Mouse (Mus musculus) spleen, postnatal 10 days (tissue): Measurements from ENCODE around the gene Lrguk.
A peak's percentile ranks its signal among the peaks of the same experiment; 100 is the strongest.

Experiments used
- DNase-seq, 2 experiments: peaks; one replicate each; pipeline ENCODE4 v3.0.0; 2021 to 2022; ENCODE audit warnings: low spot score in 2 of 2

Gene Lrguk

DNA sequence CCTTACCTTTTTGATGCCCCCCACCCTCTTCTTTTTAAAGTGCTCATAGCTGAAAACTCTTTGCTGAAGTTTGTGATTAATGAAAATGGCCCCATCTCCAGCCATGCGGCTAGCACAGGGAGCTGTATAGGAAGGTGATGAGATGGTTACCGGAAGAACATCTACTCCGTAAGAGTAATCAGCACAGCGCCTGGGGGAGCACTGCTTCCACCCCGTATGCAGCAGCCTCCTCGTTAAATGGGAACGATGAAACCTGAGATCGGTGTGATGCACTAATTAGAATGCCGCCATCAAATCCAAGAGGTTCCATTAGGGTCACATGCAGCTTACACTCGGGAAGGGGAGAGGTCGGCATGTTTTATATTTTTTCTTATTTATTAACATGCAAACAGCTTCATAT is 113.7 kb downstream of the Lrguk start:
- DNase-seq, result no peak

DNA sequence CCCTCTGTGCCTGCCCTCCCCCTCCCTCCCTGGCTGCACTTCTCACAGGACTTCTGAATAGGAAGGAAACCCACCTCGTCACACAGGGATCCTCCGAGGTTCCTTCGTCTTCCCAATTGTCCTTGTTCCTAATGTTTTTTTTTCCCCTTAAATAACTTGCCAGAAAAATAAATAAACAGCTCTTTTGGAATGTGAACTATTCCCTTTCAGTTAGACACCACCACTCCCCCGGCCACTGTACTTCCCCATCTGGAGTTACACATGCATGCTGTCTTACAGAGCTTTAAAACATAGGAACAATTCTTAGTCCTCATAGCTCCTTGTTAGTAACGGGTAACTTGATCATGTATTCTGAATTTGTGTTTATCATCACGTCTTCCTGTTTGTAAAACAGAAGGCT is 116.8 kb downstream of the Lrguk start:
- no peak for DNase-seq

DNA sequence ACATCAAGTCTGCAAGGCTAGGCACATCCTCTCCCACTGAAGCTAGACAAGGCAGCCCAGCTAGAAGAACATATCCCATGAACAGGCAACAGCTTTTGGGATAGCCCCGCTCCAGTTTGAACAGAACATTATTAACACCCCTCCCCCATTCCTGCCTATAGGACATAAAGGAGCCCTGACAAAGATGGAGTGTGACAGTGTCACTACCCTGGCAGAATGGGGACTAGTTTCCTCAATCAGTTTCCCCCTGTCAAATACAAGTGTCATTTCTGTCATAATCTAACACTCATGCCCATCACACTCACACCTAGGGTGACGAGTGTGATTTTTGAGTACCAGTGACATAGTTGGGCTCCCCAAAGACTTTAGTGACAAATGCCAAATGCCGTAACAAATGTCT is 118.8 kb downstream of the Lrguk start:
- DNase-seq, result no peak

DNA sequence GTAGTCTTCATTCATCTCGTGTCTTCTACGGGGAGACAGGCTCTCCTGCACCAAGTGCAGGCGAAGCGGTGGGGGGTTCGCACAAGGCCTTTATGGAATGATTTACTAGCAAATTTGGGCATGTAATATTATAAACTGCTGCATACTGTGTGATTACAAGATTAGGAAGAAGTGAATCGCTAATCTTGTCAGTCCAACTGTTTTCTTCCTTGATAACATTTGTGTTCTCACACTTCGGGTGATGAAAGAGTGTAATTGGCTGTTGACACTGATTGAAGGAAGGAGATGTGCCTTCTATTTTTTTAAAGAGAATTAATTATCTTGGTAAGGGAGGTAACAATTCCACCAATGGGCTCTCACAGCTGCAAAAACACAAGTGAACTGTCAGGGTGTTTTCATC is 119.4 kb downstream of the Lrguk start:
- DNase-seq, result no peak

DNA sequence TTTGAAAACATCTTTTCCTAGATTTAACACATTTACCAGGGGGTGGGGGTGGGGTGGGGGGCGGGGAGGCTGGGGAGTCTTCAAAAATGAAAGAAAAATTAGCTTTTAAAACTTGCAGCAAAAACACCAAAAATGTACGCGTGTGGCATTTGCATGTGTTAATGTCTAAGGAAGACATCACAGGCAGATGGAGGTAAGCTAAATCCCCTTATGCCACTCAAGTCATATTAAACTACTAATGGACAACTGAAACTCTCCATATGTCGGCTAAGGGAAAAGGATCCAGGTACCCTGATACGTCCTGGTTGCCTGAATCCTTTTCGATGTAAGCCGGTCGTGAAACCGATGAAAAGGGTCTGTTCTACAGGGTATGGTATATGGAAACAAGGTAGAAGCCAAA is 119.8 kb downstream of the Lrguk start:
- no peak for DNase-seq

DNA sequence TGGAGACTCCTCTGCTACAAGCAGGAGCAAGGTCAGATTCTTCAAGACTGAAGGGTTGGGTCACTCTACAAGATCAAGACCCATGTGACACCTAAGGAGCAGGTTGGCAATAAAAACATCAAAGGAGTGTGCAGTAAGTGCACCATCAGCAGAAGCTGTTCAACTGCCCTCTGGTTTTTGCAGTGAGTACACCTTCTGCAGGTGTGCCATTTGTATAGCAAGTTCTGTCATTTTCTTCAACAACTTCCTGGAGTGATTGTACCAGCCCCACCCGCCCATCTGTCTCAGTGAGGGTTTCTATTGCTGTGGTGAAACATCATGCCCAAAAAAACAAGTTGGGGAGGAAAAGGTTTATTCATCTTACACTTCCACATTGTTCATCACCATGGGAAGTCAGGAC is 120.6 kb downstream of the Lrguk start:
- no peak for DNase-seq

DNA sequence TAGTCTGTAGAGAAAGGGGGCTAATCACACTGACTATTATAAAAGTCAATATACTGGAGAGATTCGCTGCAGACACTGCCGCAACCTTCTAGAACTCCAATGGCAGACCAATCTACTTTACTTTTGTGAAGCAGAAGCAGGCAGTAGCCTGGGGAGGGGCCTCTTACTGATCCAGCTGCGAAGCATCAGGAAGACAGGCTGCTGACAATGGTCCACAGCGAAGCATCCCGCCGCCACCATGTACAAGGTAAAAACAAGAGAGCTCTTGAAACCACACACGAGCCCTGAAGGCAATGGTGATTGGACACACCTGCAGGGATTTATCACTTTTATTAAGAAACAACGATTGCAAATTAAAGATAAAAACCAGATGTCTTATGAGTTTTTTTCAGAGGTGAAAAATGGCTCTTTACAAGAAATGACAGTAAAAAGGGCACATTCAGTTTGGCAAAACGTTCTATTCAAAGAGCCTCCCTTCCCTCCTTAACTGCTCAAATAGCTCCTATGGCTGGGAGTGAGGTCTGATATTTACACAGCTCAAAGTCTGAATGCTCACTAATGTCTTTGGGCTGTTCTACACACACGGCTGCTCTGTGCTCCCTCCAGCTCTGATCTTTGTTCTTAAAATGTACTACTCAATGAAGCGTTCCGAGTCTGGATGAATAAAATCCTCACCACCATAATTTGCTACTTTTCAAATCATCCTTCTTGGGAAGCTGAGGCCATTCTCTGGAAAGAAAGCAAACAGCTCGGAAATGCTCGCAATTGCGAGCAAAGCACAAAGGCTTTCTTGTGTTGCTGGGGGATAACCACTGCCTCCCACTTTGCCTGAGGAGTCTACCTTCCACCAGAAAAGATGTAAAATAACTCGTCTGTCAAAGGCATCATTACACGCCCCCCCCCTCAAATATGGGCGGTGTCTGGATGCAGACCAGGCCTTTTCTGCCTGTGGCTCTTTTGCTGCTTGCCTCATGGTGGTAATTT is 124.1 kb downstream of the Lrguk start:
- no peak for DNase-seq

DNA sequence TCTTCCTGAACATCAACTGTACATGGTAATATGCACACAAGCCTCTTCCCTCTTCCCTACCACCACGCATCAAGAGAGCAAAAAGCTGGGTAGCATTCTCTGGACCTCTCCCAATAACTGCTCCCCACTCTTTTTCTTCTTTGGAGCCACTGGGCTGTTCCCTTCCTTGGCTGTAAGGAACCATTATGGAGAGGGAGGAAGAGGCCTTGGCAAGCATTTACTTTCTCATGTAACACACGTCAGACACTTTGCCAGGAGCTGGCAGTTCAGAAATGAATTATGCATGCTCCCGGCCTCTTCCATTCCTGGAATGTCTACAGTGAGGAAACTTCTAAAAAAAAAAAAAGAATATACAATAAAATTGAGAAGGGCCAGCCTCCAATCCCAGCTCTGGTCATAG is 125.0 kb downstream of the Lrguk start:
- no peak for DNase-seq

DNA sequence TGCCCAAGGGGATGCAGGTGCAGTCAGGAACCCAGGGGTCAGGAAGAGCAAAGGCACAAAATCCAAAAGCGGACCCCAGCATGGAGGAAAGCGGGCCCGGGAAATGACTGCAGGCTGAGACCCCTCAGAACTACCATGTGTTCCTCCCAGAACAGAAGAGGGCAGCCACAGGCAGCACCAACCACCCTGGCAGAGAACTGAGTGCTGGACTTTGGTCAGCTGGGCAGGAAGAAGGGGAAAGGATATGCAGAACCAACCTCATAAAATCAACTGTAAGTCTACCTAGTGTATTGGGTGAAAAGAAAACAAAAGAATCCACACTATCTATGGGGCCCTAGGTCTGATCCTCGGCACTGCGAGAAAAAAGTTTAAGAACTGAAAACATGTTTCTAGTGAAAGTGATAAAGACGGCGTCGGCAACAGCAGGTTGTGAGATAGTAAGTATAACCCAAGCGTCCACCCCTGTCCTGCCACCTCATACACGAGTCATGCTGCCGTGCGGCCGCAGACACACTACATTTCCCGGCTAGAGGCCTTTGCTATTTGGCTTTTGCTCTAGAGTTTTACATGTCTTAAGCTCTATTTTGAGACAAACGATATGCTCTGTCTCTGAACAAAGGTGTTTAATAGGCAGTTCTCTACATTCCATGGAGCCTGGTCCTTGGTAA is 126.0 kb downstream of the Lrguk start:
- DNase-seq, result peak in 1 of 2 experiments; percentile 40

DNA sequence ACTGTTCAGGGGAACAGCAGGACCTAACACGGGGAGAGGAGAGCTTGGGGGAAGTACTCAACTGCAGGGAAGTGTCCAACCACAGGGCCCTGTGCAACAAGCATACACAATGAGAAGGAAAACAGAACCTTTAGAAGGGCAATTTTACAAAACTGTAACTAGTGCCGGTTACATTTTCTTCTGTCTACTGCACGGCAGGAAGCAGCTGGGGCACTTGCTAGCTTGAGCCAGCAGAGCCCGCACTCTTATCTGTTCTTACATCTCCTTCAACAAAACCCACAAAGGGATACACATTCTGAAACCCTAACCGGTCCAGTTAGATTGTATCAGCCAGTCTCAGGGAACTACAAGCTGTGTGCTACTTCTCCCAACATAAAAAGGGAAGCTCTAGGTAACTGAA is 126.8 kb downstream of the Lrguk start:
- peak; percentile 38 to 46 for DNase-seq

DNA sequence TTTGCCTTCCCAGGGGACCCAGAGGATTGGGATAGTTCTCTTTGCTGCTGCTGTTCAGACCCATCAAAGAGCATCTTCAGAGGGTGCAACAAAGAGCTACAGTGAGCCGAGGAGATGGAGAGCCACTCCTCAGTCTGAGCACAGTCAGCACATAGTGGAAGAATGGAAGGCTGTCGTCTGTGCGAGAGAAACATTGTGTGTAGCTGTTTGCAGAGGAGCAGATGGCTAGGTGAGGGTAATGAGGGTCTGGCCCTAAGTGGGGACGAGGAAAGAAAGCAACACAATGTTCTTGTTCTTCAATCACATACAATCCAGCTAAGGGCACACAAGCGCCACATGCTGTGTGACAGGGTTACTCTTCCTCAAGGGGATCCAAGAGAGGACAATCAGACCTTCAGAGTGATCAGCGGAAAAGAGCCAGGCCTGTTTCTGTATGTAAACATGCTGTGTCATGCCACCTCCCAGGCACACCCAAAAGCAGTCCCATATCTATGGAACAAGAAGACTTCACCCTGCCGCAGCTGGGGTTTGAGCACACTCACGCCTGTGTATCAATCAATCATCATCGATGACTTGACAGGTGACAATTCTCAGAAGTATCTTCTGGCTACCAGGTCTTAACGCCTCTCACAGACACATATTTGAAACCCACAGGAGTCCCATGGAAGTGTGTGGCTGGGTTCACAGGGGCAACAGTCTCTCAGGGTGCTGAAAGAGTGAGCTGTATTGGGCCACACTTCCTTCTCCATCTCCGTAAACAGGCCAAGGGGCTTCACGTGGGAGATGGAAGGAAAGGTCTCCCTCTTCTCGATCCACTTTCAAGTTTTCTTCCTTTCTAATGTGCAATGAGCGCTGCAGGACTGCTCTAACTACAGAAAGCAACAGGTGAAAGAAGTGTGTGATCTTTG is 127.8 kb downstream of the Lrguk start:
- DNase-seq, result peak; percentile 51 to 73

DNA sequence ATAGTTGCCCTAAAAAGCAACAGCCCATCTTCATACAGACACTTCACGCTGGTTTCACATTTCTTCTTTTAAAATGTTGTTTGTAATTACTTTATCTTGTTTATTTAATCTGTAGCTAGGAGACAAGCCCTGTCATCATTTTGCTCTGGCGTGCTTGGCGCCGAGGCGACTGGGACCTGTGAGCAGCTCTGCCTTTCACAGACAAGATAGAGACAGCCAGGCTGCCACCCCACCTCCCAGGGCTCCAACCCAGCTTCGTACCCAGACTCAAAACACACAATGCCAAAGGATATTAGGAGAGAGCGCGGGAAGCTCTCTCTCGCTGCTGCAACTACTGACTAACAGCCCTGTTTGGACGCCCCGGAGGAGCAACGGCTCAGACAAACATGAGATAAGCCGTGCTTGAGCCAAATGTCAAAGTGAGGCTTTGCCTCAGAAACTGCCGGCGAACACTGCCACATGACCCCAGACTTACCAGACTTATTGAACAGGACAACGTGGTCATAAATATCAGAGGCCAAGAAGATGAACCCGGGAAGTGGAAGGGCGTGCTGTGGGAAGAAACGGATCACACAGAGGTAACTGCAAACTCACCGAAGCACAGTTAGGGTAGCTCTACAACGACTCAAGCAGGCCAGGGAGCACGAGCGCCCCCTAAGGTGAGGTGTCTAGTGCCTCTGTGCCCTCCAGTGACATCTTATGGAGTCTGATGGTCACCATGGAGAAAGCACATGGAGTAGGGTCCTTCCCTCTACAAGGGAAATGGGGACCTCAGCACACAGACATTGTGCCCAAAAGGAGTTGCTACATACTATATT is 131.0 kb downstream of the Lrguk start:
- peak in 1 of 2 experiments; percentile 37 for DNase-seq

DNA sequence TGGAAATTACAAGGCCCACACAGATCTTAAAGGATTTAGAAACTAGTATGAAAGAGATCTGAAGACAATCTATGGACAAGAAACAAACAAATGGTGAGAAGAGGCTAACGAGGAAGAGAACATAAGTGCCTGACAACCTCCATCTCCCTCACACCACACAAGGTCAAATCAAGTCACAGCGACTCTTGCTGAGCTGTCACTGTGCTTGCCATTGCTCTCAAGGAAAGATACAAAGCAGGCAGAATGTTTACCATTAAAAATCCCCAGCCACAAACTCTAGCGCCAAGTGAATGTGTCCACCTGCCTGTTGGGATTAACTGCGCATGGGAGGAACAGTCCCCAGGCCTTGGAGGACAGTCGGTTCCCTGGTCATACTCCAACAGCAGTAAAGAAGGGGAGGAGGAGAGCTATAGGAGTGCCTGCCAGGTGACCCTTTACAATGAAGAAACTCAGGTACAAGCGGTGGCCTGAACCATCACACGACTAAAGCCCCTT is 131.6 kb downstream of the Lrguk start:
- DNase-seq, result no peak

DNA sequence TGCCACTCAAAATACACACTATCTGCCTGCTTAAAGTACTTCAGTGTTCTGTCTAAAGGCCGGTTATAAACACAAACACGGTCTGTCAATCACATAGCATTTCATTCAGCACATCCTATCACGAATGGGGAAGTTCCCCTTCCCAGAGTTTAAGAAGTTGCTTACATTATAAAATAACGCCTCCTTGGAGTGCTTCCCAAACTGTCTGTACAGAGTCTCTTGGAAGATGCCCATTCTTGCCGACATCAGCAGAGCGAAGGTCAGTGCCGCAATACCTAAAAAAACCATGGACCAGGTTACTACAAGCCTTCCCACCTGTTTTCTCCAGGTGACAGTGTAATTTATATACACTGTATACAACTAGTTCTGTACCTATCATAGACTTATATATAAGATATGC is 132.3 kb downstream of the Lrguk start:
- no peak for DNase-seq

DNA sequence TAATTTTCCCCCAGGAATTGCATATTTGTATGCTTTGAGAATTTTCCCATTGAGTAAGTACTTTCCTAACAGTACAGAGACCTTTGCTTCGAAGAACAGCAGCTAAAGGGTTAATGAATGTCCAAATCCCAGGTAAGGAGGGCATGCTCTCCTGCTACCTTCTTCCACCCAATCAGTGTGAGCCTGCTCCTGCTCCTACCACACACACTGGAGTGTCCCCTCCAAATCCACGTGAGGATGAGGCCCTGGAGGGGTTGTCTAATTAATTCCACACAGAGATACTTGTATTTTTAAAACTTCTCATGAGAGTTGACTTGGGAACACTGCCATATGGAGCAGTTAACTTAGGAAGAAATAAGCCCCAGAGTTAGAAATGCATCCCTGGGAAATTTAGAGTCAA is 133.4 kb downstream of the Lrguk start:
- DNase-seq, result no peak

DNA sequence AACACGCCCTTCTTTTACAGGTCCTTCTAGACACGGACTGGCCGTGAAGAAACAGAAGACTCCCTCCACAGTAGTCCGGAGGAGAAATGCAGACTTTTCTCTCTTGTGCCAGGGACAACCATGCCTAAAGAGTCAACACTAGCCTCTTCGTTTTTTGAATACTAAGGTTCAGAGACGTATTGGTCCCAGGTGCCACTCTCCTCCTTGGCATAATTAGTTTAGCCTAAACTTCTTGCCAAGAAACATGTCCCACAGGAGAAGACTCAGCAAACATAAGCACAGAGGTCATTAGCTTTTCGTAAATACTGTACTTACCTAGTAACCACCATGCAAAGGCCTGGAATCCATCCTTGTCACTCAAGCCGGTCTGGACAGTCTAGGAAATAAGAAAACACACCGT is 133.8 kb downstream of the Lrguk start:
- no peak for DNase-seq

DNA sequence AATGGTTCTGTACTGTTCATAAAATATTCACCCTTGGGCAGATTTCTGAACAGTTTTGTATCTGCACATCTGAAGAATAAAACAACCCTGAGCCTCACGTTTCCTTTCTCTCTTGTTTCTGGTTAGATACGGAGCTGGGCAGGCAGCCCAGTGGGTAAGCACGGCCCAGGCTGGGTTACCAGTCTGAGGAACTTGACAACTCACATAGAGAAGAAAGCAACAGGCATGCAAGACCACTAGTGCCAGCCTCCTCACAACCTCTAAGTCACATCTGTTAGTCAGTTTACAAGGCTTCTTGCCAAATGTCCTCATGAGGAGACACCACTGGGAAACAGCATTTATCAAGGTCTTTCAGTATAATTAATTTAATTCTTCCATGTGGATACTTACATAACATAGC is 139.6 kb downstream of the Lrguk start:
- no peak for DNase-seq

DNA sequence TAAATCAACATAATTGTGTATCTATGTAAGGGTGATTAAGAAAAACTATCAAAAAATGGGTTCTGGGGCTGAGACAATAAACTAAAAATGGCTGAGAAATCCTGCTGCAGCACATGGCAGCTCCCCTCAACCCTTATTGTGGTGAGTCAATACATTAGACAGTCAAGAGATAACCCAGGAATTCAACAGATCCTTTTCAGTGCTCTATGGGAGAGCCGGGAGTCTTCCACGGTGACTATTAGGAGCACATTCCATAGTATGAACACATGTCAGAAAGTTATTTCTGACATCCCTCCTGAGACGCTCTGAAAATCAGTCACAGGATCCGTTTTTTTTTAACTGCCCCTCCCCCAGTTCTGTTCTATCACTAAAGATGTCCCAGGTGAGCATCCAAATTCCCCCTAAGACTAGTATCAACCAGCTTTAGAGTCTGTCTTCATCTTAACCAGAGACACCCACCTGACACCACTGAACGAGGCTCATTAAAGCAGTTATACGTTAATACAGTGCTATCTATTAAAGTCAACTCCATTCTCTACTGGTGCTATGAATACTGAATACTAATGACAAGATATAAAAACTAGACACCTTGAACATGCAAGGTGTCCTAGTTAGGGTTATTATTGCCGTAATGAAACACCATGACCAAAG is 141.7 kb downstream of the Lrguk start:
- DNase-seq, result no peak

DNA sequence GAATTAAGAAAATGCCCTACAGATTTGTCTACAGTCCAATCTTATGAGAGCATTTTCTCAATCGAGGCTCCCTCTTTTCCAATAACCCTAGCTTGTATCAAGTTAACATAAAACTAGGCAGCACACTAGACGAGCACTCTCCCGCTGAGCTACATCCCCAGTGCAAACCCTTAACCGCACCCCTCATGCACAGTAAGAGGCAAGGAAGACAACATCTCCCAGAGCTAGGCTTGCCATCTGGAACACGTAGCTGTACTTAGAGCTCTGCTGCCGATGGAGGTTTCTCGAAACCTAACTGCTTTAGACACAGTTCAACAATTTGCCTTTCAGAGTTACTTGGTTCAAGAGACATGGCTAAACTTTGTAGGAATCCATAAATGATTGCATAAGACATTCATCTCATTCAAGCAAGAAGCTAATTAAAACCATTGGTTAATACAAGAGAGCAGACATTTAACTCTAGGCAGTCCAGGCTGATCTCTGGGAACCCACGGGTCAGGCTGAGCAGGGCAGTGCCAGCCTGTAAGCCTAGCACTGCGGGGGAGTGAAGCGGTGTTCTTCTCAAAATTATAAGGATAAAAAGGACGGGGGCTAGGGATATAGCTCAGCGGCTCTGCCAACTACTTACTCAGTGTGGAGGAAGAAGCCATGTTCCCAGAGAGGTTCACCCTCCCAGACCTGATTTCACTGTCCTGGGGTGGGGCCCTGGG is 142.7 kb downstream of the Lrguk start:
- DNase-seq, result no peak

DNA sequence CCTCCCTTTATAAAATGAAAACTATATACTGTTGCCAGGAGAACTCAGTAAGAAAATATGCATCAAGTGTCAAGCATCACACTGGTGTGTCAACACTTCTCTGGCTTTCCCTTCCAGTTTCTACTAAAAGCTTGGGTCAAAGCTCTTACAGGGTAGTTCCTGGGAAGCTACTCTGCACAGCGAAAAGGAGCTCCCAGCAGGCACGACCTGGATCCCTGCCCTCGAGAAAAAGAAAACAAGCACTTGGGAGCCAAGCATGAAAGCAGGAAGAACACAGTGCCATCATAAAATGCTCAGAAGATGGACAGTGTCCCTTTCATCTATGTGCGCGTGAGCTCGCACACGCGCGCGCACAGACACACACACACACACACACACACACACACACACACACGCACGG is 144.0 kb downstream of the Lrguk start:
- DNase-seq, result no peak
